Mouse (Mus musculus) liver, postnatal 0 days (tissue): ENCODE measurements at regions not wholly inside any gene's neighbourhood (a gene's known extent, or its start where the extent isn't known, plus 50 kb on each side); places are given as distances from the start of the nearest gene placed in this dataset.

Experiments used
- CTCF ChIP-seq: sonication (generic); IDR thresholded peaks from 2 replicates; pipeline ENCODE4 v1.5.1; 2016; ENCODE audit warnings: antibody characterized with exemption, low read depth
- EP300 ChIP-seq: IDR thresholded peaks from 2 replicates; pipeline ENCODE4 v1.6.1; 2016; ENCODE audit warnings: antibody characterized with exemption, low read depth, mild to moderate bottlenecking

DNA sequence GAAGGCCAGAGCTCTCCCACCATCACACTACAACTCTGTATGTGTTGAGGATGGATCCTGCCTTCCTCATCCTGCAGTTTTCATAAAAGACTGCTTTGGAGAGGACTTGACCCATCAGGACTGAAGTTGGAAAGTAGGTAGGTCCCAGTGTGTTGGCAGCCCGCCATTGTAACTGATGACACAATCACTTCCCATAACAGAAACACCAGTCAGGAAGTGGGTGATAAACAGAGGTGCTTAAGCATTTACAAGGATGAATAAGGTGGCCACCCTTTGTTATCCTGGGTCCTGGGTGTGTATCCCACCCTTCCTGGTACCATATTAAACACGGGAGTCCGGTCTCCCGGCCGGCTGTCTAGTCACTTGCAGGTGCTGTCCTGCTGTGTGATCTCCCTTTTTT is 118.3 kb downstream of the Snx10 start:
- no peak for TF ChIP-seq CTCF
- TF ChIP-seq EP300 = no peak
